8 mouse cellular contexts compared by ENCODE assay signal in genomic region chr10:75222611-75222998, GRCm38 (mm10). TPM values are rescaled to one million over a fixed set of nuclear protein-coding genes. Genes with fewer than 3 reads are reported as not detected.
A peak's percentile ranks its signal among the peaks of the same experiment; 100 is the strongest.
DNase-seq lines count a peak whose midpoint lies in the region; ATAC-seq and TF ChIP-seq lines count a peak whose summit lies in the region.
"Had no signal": no experiment of that assay in that cellular context is flagged by ENCODE, and none has a peak within 500 bp of the region (broad histone marks: within the 10 kb centered on the region; RNA-seq: fewer than 3 reads in every experiment).

No protein-coding gene starts in this region.

- no peak for TF ChIP-seq POLR2A in embryonic fibroblast, embryonic 13.5 days (IDR thresholded peaks at IDR 0.05; ENCODE audit: low read depth, low read length)

- peak; percentile 72 for ATAC-seq in liver, postnatal 0 days

- H3K36me3 ChIP-seq in liver, postnatal 0 days (replicated peaks; ENCODE audit: insufficient read depth, low read length): no peaks in the 10 kb centered on the region
- H3K36me3 ChIP-seq: hindbrain, embryonic 10.5 days had no signal

- no peak overlapping the region for H3K9ac ChIP-seq in liver, postnatal 0 days (replicated peaks)

- peak overlapping the region; percentile 90 for H3K27ac ChIP-seq in embryonic fibroblast, embryonic 13.5 days (ENCODE audit: insufficient read depth, low read length)
- H3K27ac ChIP-seq in liver, postnatal 0 days (ENCODE audit: low read depth): peak overlapping the region; percentile 49
- H3K27ac ChIP-seq: hindbrain, embryonic 10.5 days had no signal

- H3K4me1 ChIP-seq in embryonic fibroblast, embryonic 13.5 days (ENCODE audit: control insufficient read depth, insufficient read depth, low read length): peaks cover 10% of the 10 kb centered on the region
- peaks cover 32% of the 10 kb centered on the region for H3K4me1 ChIP-seq in liver, postnatal 0 days (ENCODE audit: insufficient read depth)
- H3K4me1 ChIP-seq: hindbrain, embryonic 10.5 days had no signal

- H3K4me2 ChIP-seq in liver, postnatal 0 days (ENCODE audit: low read depth, low read length): no peak overlapping the region

- no peaks in the 10 kb centered on the region for H3K9me3 ChIP-seq in liver, postnatal 0 days (ENCODE audit: low read length)
- H3K9me3 ChIP-seq: hindbrain, embryonic 10.5 days had no signal

- 44% methylated on average over 5 of the region's 5 CpGs for WGBS in liver, postnatal 0 days (ENCODE audit: insufficient replicate concordance)

- no peak overlapping the region for H3K4me3 ChIP-seq in embryonic fibroblast, embryonic 13.5 days (ENCODE audit: insufficient read depth, low read length)
- no peak overlapping the region for H3K4me3 ChIP-seq in liver, postnatal 0 days (ENCODE audit: low read depth, low read length)
- H3K4me3 ChIP-seq: hindbrain, embryonic 10.5 days had no signal

- no peaks in the 10 kb centered on the region for H3K27me3 ChIP-seq in liver, postnatal 0 days (ENCODE audit: insufficient read depth, low read length)

- no peak for TF ChIP-seq EP300 in liver, postnatal 0 days (IDR thresholded peaks at IDR 0.05; ENCODE audit: low read depth)

- DNase-seq in right cerebral cortex, adult 18-20 months: peak; percentile 24
- no peak for DNase-seq in right cerebral cortex, postnatal 4 days
- DNase-seq in liver, postnatal 0 days: no peak
- peak; percentile 24 for DNase-seq in telencephalon, adult 2 months (ENCODE audit: low read depth, low spot score)
- no peak for DNase-seq in cerebellum, adult 9-10 months
- DNase-seq in thymus, postnatal 25 days: no peak

- TF ChIP-seq CTCF in embryonic fibroblast, embryonic 13.5 days (IDR thresholded peaks at IDR 0.05; ENCODE audit: borderline replicate concordance, insufficient read depth, low read length): no peak
- no peak for TF ChIP-seq CTCF in liver, postnatal 0 days (IDR thresholded peaks at IDR 0.05; ENCODE audit: low read depth)

RNA-seq across cellular contexts. Expression of gene Specc1l, which starts 10.7 kb away (rescaled TPM):
- polyA plus RNA-seq in embryonic fibroblast, embryonic 13.5 days (2011; ENCODE audit: insufficient read length, low read depth, missing spikeins): 39.0 and 39.2 TPM in 2 replicates
- polyA plus RNA-seq in liver, postnatal 0 days (2015; fragmentation: Nextera tagmentation; extraction: Ambion mirVana): 3.5 and 4.0 TPM in 2 replicates

Comparison
In these comparisons a context has a peak if more than half of its experiments do, and no peak if none do; other contexts are left out.
1. DNase-seq: peak in right cerebral cortex, adult 18-20 months (single experiment) and telencephalon, adult 2 months (single experiment); none in right cerebral cortex, postnatal 4 days (single experiment), liver, postnatal 0 days (single experiment), cerebellum, adult 9-10 months (single experiment) and thymus, postnatal 25 days (single experiment).